Mouse (Mus musculus) midbrain, embryonic 15.5 days (tissue): Measurements from ENCODE around the gene Sec61b. TPM values are rescaled to one million over a fixed set of nuclear protein-coding genes. Genes with fewer than 3 reads are reported as not detected.

Source experiments
- ATAC-seq: fragments of 200-750 bp; cut with Nextera tagmentation; replicated peaks from 2 replicates; pipeline ENCODE4 v1.8.0; 2017; ENCODE audit warnings: moderate TSS enrichment
- H3K27ac ChIP-seq: fragments of 300-500 bp; sonication (generic); 2 replicates; pipeline ENCODE4 v1.5.1; 2015; ENCODE audit warnings: mild to moderate bottlenecking, inconsistent platforms
- H3K27me3 ChIP-seq: fragments of 300-500 bp; sonication (generic); replicated peaks from 2 replicates; pipeline ENCODE4 v1.6.1; 2015; ENCODE audit warnings: inconsistent platforms
- H3K36me3 ChIP-seq: fragments of 300-500 bp; sonication (generic); replicated peaks from 2 replicates; pipeline ENCODE4 v1.6.1; 2015; ENCODE audit warnings: inconsistent platforms
- H3K4me1 ChIP-seq: fragments of 300-500 bp; sonication (generic); 2 replicates; pipeline ENCODE4 v1.6.1; 2015; ENCODE audit warnings: inconsistent platforms
- H3K4me2 ChIP-seq: fragments of 300-500 bp; sonication (generic); 2 replicates; pipeline ENCODE4 v1.6.1; 2015; ENCODE audit warnings: inconsistent platforms, mild to moderate bottlenecking, moderate library complexity
- H3K4me3 ChIP-seq: fragments of 300-500 bp; sonication (generic); 2 replicates; pipeline ENCODE4 v1.5.1; 2015; ENCODE audit warnings: mild to moderate bottlenecking, inconsistent platforms
- H3K9ac ChIP-seq: fragments of 300-500 bp; sonication (generic); 2 replicates; pipeline ENCODE4 v1.6.1; 2015; ENCODE audit warnings: mild to moderate bottlenecking, inconsistent platforms
- H3K9me3 ChIP-seq: fragments of 300-500 bp; sonication (generic); 2 replicates; pipeline ENCODE4 v1.6.1; 2016; ENCODE audit warnings: inconsistent platforms
- WGBS: fragments of 180-500 bp; shearing (Covaris S2); methylation state at CpG from one replicate; pipeline ENCODE4 v1.1.7; 2015; ENCODE audit warnings: mixed read lengths; 5-methylcytosine and 5-hydroxymethylcytosine counted together
- polyA plus RNA-seq: library from polyadenylated mRNA; unstranded; fragments of >200 nt; fragmentation: Nextera tagmentation; extraction: Ambion mirVana; gene quantifications from 2 replicates; pipeline ENCODE4 v1.2.1, GENCODE M21; 2015

The Sec61b gene
- 235 and 244 TPM in 2 replicates for polyA plus RNA-seq

DNA sequence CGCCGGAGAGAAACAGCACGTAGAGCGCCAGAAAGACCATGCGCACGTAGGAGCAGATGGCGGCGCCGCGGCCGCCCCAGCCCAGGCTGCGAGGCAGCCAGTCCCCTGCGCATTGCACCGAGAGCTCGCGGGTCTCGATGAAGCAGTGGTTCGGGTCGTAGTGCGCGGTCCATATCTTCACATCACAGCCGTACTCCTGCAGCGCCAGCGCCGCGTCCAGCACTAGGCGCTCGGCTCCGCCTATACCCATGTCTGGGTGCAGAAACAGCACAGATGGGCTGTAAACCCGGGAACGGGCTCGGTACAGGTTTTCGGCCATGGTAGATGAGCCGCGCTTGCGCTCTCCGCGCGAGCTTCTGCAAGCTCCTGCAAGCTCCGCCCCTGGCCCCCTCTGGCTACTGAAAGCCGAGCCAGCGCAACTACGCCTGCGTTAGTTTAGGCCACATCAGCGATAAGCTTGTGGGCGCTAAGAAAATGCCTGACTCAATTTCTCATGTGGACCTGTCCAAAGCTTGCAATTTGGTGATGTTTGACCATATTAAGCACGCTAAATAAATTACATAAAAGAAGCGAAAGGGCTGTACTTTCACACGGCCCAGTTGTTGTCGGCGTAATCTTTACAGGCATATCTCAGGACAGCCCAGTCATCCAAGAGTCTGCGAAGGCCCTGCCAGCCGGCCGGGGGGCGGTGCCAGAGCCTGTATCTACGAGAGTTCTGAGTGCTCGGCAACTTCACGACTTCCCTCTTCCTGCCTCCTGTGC, at the start of gene Sec61b, which contains the start of gene Alg2:
Gene Sec61b (plus strand): TSS at position 691 of the 762 bp plus-strand sequence.
Gene Alg2 (minus strand): TSS at position 366 of the 762 bp plus-strand sequence.
- H3K4me2 ChIP-seq = peak within 1 kb of the TSS; percentile 78
- H3K4me1 ChIP-seq = peaks cover 26% of the 10 kb centered on the region
- no peaks in the 10 kb centered on the region for H3K27me3 ChIP-seq
- H3K36me3 ChIP-seq = peaks cover 45% of the 10 kb centered on the region
- WGBS = under 1% methylated on average over 58 of the region's 58 CpGs
- peak within 1 kb of the TSS; percentile 85 for H3K4me3 ChIP-seq
- H3K9ac ChIP-seq = peak within 1 kb of the TSS; percentile 91
- peak; percentile 98 for ATAC-seq
- H3K27ac ChIP-seq = peak within 1 kb of the TSS; percentile 96
- no peaks in the 10 kb centered on the region for H3K9me3 ChIP-seq

DNA sequence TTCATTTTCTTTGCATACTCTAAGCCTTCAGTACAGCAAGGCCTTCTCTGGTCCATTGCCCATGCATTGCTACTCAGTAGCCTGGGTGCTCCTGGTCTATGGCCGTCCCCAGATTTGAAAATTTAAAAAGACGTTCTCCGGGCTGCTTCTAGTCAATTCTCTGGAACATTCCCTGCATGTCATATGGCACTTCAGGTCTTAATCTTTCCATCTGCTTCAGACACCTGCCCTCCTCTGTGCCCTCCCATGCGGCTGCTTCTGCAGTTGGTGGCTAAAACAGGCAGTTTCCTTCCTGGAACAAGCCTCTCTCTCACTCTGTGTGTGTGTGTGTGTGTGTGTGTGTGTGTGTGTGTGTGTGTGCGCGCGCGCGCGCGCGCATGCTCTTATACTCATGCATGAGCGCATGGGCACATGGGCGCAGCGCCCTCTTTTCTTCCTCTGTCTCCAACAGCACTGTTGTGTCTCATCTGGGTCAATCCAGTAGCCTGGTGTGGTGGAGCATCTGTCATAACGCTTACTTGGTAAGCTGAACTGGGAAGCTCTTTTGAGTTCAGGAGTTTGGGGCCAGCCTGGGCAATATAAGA, 49.1 kb upstream of the Sec61b start:
- no peak overlapping the region for H3K4me3 ChIP-seq
- H3K27ac ChIP-seq = no peak overlapping the region
- no peak overlapping the region for H3K9ac ChIP-seq
- no peaks in the 10 kb centered on the region for H3K9me3 ChIP-seq
- 0 out of 2 replicates have a peak, but pooled peaks cover 3% of the 10 kb centered on the region for H3K4me1 ChIP-seq
- H3K27me3 ChIP-seq = no peaks in the 10 kb centered on the region
- H3K36me3 ChIP-seq = no peaks in the 10 kb centered on the region
- WGBS = 89% methylated on average over 16 of the region's 16 CpGs
- H3K4me2 ChIP-seq = no peak overlapping the region
- ATAC-seq = no peak; the same call in 1 of the 2 replicates

DNA sequence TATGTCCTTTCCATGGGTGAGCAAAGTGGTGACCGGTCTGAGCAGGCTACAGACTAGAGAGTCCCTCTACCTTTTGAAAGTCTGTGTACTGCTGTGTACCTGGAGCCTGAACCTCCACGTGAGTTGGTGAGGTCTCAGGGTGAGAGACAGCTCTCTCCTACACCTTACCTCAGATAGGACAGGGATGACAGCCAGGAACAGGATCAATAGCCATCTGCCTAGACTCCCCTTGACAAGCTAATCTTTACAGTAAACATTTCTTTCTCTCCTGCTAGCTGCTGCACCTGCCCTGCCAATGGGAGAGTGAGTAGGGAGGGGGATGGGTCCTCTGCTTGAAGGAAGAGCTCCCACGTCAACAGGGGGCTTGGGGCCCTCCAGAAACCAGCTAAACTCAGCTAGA, 46.9 kb upstream of the Sec61b start:
- Histone ChIP-seq H3K9me3 (no peaks in the 10 kb centered on the region), H3K27ac (no peak overlapping the region), H3K36me3 (no peaks in the 10 kb centered on the region), H3K4me1 (0 out of 2 replicates have a peak, but pooled peaks cover 3% of the 10 kb centered on the region), H3K9ac (no peak overlapping the region), H3K4me2 (no peak overlapping the region), H3K4me3 (no peak overlapping the region), H3K27me3 (no peaks in the 10 kb centered on the region)
- WGBS = 72% methylated on average over 3 of the region's 3 CpGs
- no peak for ATAC-seq

DNA sequence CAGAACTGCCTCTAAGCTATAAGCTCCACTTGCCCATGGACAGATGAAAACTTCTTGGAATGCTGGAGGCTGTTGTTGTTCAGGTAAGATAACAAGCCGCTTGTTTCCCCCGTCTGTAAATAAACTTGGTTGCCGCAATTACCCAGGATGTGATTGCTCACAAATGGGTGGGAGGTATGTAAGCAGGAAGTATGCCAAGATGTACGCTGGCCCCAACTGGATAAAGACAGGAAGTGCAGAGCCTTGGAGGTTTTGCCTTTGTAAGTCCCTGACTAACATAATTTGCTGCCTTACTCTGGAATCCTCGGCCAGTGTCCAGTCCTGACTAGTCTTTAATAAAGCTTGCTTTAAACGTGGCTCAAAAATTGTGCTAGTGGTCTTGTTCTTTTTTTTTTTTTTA, 43.9 kb upstream of the Sec61b start:
- no peak overlapping the region for H3K4me2 ChIP-seq
- no peaks in the 10 kb centered on the region for H3K36me3 ChIP-seq
- ATAC-seq = no peak
- H3K27me3 ChIP-seq = no peaks in the 10 kb centered on the region
- no peak overlapping the region for H3K9ac ChIP-seq
- no peak overlapping the region for H3K27ac ChIP-seq
- WGBS = 88% methylated on average over 6 of the region's 6 CpGs
- no peaks in the 10 kb centered on the region for H3K4me1 ChIP-seq
- H3K9me3 ChIP-seq = no peaks in the 10 kb centered on the region
- H3K4me3 ChIP-seq = no peak overlapping the region

DNA sequence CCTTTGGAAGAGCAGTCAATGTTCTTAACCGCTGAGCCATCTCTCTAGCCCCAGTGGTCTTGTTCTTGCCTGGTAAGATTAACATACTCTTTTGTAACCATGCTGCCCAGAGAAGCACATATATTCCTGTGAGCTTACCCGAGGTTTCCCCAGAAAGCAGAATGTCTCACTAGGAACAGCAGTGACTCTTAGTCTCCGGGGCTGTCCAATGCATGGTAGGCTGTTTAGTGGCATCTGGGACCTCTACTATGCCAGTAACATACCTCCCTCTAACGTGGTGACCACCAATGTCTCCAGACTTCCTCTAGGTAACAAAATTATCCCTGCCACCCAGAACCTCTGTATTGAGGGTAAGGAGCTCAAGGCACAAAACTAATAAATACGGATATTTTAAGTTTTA, 43.4 kb upstream of the Sec61b start:
- H3K27ac ChIP-seq = no peak overlapping the region
- no peaks in the 10 kb centered on the region for H3K36me3 ChIP-seq
- H3K4me2 ChIP-seq = no peak overlapping the region
- no peak overlapping the region for H3K4me3 ChIP-seq
- no peak for ATAC-seq
- no peaks in the 10 kb centered on the region for H3K9me3 ChIP-seq
- WGBS = 87% methylated on average over 5 of the region's 5 CpGs
- no peak overlapping the region for H3K9ac ChIP-seq
- H3K27me3 ChIP-seq = no peaks in the 10 kb centered on the region
- H3K4me1 ChIP-seq = no peaks in the 10 kb centered on the region

DNA sequence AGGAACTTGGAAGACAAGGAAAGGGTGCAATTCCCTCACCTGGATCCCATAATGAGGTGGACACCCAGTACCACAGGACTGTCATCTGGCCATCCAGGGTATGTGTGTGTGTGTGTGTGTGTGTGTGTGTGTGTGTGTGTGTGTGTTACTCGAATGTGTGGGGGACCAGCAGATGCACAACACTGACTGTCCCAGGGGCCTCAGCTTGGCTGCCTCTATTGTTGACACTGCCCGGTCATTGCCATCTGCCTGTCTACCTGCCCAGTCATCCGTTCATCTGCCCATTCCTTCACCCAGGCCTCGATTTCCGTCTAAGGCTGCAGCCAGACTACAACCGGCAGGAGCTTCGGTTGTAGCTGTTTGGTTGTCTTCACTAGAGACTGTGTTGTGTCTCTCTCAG, 41.7 kb upstream of the Sec61b start:
- H3K27ac ChIP-seq = no peak overlapping the region
- H3K4me2 ChIP-seq = no peak overlapping the region
- H3K4me3 ChIP-seq = no peak overlapping the region
- 75% methylated on average over 7 of the region's 7 CpGs for WGBS
- no peaks in the 10 kb centered on the region for H3K27me3 ChIP-seq
- H3K9me3 ChIP-seq = no peaks in the 10 kb centered on the region
- no peaks in the 10 kb centered on the region for H3K36me3 ChIP-seq
- H3K4me1 ChIP-seq = peaks cover 9% of the 10 kb centered on the region
- ATAC-seq = no peak
- no peak overlapping the region for H3K9ac ChIP-seq

DNA sequence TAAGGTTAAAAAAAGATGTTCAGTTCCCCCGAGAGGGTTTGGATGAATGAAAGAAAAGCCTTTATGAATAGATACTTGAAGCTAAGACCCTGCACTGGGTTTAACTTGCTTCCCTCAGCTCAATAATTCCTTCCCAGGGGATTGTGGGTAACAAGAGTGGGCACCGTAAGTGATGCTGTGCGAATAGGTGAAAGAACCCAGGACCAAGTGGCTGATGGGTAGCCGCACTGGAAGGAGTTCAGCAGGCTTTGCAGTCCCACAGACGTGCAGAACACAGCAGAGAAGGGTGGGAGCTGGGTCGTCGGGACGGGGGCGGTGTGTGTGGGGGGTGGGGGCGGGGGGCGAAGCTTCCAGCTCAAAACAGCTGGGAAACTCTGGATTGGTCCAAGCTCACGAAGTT, 39.3 kb upstream of the Sec61b start:
- peaks cover 13% of the 10 kb centered on the region for H3K4me1 ChIP-seq
- no peak overlapping the region for H3K9ac ChIP-seq
- H3K27ac ChIP-seq = no peak overlapping the region
- ATAC-seq = no peak
- WGBS = 64% methylated on average over 12 of the region's 12 CpGs
- H3K36me3 ChIP-seq = no peaks in the 10 kb centered on the region
- H3K9me3 ChIP-seq = no peaks in the 10 kb centered on the region
- H3K4me2 ChIP-seq = no peak overlapping the region
- no peak overlapping the region for H3K4me3 ChIP-seq
- no peaks in the 10 kb centered on the region for H3K27me3 ChIP-seq

DNA sequence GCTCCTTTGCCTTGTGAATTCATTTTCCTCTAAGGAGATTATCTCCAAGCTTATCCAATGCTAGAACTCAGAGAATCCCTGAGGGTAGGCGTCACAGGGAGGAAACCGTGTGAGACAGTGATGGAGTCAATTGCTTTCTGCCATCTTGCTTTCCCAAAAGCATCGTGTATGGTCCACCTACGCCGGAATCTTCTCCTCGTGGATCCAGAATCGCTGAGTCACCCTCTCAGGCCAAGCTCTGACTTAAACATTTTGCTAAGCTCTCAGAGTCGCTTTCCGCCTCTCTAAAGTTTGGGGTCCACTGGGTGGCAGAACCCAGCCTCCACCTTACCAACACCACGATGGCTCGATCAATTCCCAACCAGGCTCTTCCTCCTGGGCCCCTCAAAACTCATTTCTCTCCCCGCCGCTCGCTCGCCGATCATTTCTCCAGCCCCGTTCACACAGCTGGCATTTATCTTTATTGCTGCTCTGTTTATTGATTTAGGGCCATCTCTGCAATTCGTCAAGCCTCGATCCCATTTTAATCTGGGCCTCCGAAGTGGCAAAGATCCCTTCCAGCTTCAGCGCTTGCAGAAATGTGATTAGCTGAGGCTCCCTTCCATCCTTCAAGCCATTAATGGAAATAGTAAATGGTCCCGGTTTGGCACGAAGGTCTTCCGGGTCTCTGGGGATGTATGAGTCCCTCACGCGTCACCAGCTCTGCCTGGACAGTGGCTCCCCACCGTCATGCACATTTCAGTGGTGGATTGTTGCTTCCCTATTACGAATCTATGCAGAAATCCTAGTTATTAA, 38.7 kb upstream of the Sec61b start:
- Histone ChIP-seq H3K36me3 (no peaks in the 10 kb centered on the region), H3K9me3 (no peaks in the 10 kb centered on the region), H3K9ac (no peak overlapping the region), H3K4me2 (no peak overlapping the region), H3K27me3 (no peaks in the 10 kb centered on the region), H3K27ac (no peak overlapping the region), H3K4me1 (peaks cover 13% of the 10 kb centered on the region), H3K4me3 (no peak overlapping the region)
- 70% methylated on average over 28 of the region's 28 CpGs for WGBS
- ATAC-seq = no peak

DNA sequence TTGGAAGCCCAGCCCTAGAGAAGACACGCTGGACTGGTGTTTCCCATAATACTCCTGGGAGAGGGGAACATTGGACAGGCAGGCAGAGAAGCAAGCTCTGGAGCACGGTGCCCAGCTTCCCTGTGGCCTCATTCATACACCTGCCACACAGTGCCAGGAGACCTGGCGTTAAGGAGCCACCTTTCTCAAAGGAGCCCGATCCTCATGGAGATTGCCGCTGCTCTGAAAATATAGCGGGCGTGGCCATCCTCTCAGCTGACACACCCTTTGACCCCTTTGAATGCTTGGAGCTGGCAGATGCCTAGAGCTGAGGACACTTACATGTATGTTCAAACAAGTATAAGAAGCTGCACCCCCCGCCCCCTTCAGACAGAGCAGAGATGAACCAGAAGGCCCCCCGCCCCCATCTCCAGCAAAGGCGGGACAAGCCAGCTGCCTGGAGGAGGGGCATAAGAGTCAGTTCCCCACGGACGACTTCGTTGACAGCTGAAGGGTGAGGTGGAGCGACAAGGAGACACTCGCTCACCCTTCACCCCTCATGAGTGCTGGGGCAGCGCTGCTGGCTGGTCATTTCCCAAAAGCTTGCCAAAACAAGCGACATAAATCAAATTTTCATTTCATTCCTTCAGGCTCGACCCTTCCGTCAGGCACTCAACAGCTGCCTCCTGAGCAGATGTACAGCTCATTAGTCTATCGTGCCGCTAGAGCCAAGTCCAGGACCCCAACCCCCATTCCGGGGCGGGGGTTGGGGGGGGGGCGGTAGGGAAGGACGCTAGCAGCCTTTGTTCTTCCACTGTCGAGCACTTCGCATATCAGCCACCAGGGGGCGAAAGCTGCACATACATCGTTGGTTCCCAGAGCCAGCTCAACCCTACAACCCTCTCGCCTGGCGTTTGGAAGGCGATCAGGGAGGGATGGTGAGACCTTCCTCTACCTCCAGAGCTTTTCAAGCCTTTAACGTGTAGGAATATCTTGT, 36.8 kb upstream of the Sec61b start:
- no peaks in the 10 kb centered on the region for H3K36me3 ChIP-seq
- no peaks in the 10 kb centered on the region for H3K27me3 ChIP-seq
- peak overlapping the region; percentile 45 for H3K4me3 ChIP-seq
- peak overlapping the region; percentile 78 for H3K27ac ChIP-seq
- peaks cover 13% of the 10 kb centered on the region for H3K4me1 ChIP-seq
- ATAC-seq = peak; percentile 87
- H3K9ac ChIP-seq = peak overlapping the region; percentile 53
- H3K4me2 ChIP-seq = peak overlapping the region; percentile 88
- H3K9me3 ChIP-seq = no peaks in the 10 kb centered on the region
- WGBS = under 1% methylated on average over 33 of the region's 33 CpGs

DNA sequence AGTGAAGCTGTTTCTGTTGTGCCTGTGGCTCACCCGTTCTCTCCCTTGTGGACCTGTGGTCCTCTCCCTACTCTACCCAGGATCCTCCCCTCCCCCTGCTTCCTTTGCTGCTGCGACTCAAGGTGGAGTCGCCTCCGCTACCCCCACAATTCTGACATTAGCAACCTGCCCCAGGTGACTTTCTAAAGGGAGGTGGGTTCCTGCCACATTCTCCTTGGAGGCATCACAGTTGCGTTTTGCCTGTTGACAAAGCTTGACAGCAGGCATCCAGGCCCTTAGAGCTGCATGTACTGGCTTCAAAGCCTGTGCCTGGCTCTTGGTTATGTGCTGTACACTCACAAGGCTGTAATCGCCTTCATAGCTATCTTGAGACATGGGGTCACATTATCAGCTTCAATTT, 35.5 kb upstream of the Sec61b start:
- peaks cover 13% of the 10 kb centered on the region for H3K4me1 ChIP-seq
- ATAC-seq = no peak

DNA sequence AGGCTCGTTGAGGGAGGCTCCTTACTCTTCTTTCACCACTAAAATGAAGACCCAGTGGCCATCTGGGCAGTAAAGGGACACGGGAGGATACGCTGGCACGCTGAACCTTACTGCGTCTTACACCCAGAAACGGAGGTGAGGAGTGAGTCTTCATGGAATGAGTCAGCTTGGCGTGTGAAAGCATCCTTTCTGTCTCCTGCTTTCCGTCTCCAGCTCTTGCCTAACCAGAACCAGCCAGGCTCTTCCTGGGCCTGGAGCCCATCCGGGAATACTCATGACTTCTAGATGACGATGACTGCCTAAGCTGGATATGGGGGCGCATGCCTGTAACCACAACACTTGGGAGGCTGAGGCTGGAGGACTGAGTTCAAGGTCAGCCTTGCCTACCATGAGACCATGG, 33.5 kb upstream of the Sec61b start:
- no peak overlapping the region for H3K4me2 ChIP-seq
- H3K27ac ChIP-seq = no peak overlapping the region
- H3K9me3 ChIP-seq = no peaks in the 10 kb centered on the region
- no peaks in the 10 kb centered on the region for H3K36me3 ChIP-seq
- H3K4me1 ChIP-seq = peaks cover 13% of the 10 kb centered on the region
- no peak overlapping the region for H3K9ac ChIP-seq
- no peak for ATAC-seq
- no peak overlapping the region for H3K4me3 ChIP-seq
- no peaks in the 10 kb centered on the region for H3K27me3 ChIP-seq
- WGBS = 90% methylated on average over 11 of the region's 11 CpGs

More for the DNA sequence above, 35.5 kb upstream of the Sec61b start:
- Histone ChIP-seq H3K36me3 (no peaks in the 10 kb centered on the region), H3K4me2 (no peak overlapping the region), H3K9me3 (no peaks in the 10 kb centered on the region), H3K4me3 (no peak overlapping the region), H3K9ac (no peak overlapping the region), H3K27me3 (no peaks in the 10 kb centered on the region), H3K27ac (no peak overlapping the region)
- WGBS = 82% methylated on average over 6 of the region's 6 CpGs
